Mouse (Mus musculus) limb, embryonic 13.5 days (tissue): ENCODE results near the gene Smarcad1. TPM values are rescaled to one million over a fixed set of nuclear protein-coding genes. Genes with fewer than 3 reads are reported as not detected.
A peak's percentile ranks its signal among the peaks of the same experiment; 100 is the strongest.
"Not testable (repeated sequence)": the region's sequence is repeated elsewhere in the genome, so short reads cannot be mapped to it uniquely, and the experiment has no call there.

ENCODE experiments used
- ATAC-seq: fragments of 200-750 bp; cut with Nextera tagmentation; 2 replicates; pipeline ENCODE4 v1.8.0; 2017; ENCODE audit warnings: low read depth, moderate number of reproducible peaks, moderate TSS enrichment; ENCODE audit not compliant: low FRiP score
- H3K27ac ChIP-seq: fragments of 300-500 bp; sonication (generic); 2 replicates; pipeline ENCODE4 v1.5.1; 2015; ENCODE audit warnings: inconsistent platforms, mild to moderate bottlenecking, moderate library complexity
- H3K27me3 ChIP-seq: fragments of 300-500 bp; sonication (generic); 2 replicates; pipeline ENCODE4 v1.6.1; 2015; ENCODE audit warnings: mild to moderate bottlenecking, inconsistent platforms
- H3K36me3 ChIP-seq: fragments of 300-500 bp; sonication (generic); 2 replicates; pipeline ENCODE4 v1.6.1; 2015; ENCODE audit warnings: inconsistent platforms, mild to moderate bottlenecking, moderate library complexity
- H3K4me1 ChIP-seq: fragments of 300-500 bp; sonication (generic); 2 replicates; pipeline ENCODE4 v1.6.1; 2015; ENCODE audit warnings: inconsistent platforms
- H3K4me2 ChIP-seq: fragments of 300-500 bp; sonication (generic); replicated peaks from 2 replicates; pipeline ENCODE4 v1.6.1; 2015; ENCODE audit warnings: inconsistent platforms, mild to moderate bottlenecking, moderate library complexity
- H3K4me3 ChIP-seq: fragments of 300-500 bp; sonication (generic); 2 replicates; pipeline ENCODE4 v1.5.1; 2015; ENCODE audit warnings: moderate library complexity, mild to moderate bottlenecking, inconsistent platforms
- H3K9ac ChIP-seq: fragments of 300-500 bp; sonication (generic); 2 replicates; pipeline ENCODE4 v1.6.1; 2015; ENCODE audit warnings: mild to moderate bottlenecking, inconsistent platforms
- H3K9me3 ChIP-seq: fragments of 300-500 bp; sonication (generic); 2 replicates; pipeline ENCODE4 v1.6.1; 2016; ENCODE audit warnings: inconsistent platforms
- WGBS: fragments of 180-500 bp; shearing (Covaris S2); methylation state at CpG from one replicate; pipeline ENCODE4 v1.1.7; 2015; 5-methylcytosine and 5-hydroxymethylcytosine counted together
- polyA plus RNA-seq: library from polyadenylated mRNA; unstranded; fragments of >200 nt; fragmentation: Nextera tagmentation; extraction: Ambion mirVana; gene quantifications from 2 replicates; pipeline ENCODE4 v1.2.1, GENCODE M21; 2015

Gene Smarcad1
- polyA plus RNA-seq, 1 experiment from 2014 or later = 79.8 TPM

DNA sequence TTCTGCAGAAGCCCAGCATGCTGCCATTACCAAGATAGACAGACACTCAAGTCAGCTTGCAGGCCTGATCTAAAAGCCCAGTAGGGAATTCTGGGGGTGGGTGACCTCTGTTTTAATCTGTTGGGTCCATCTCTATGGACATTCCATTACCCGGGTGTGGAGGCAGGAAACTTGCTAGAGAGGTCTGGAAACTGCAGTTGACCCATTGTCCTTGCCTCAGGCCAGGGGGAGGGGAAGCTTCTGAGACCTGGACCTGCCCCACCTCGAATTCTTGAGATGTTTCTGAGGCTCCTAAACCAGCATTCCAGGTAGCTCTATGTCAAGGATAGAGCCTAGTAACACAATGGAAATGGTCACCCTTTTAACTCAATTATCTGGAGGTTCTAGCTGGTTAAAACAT lies 17.7 kb upstream of the Smarcad1 start:
- H3K4me2 ChIP-seq = no peak overlapping the region
- H3K27ac ChIP-seq = no peak overlapping the region
- no peak for ATAC-seq
- H3K27me3 ChIP-seq = no peaks in the 10 kb centered on the region
- H3K4me3 ChIP-seq = no peak overlapping the region
- no peaks in the 10 kb centered on the region for H3K4me1 ChIP-seq
- no peaks in the 10 kb centered on the region for H3K36me3 ChIP-seq
- no peaks in the 10 kb centered on the region; the same call in 1 of the 2 replicates for H3K9me3 ChIP-seq
- no peak overlapping the region for H3K9ac ChIP-seq
- 53% methylated on average over 2 of the region's 2 CpGs for WGBS

DNA sequence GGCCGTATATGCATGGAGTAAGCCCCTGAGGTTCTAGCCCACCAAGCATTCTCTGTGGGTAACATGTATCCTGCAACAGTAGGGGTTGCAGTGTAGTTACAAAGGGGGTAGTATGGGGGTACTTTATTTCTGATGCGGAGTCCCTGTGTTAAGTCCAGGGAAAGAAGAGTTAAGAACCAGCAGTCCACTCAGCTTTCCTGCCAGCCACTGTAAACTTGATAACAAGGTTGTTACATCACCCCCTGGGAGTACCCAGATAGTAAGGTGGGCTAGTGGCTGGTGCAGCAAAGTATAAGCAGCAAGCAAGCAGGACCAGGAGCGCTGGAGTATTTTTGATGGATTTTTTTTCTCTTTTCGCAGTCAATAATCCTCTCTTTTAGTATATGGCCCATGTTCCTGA lies 17.3 kb upstream of the Smarcad1 start:
- H3K36me3 ChIP-seq = no peaks in the 10 kb centered on the region

DNA sequence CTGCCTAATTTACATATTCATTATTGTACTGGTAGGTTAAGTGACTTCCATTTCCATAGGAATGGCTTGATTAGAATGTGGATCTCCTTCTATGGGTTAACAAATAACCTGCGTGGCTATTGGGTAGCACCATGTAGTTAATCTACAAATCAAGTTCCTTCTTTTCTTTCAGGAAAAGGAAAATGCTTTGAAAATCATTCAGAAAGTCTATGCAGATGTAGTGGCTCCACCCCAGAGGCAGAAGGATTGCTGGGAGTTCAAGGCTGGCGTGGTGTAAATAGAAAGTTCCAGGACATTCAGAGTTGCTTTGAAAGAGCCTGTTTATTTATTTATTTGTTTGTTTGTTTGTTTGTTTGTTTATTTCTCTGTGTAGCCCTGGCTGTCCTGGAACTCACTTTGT lies 7.7 kb upstream of the Smarcad1 start:
- no peak overlapping the region for H3K9ac ChIP-seq
- ATAC-seq = no peak
- no peaks in the 10 kb centered on the region for H3K27me3 ChIP-seq
- H3K27ac ChIP-seq = no peak overlapping the region
- 92% methylated on average over 2 of the region's 2 CpGs for WGBS
- H3K4me3 ChIP-seq = no peak overlapping the region
- no peak overlapping the region for H3K4me2 ChIP-seq
- H3K36me3 ChIP-seq = no peaks in the 10 kb centered on the region
- H3K4me1 ChIP-seq = no peaks in the 10 kb centered on the region
- H3K9me3 ChIP-seq = no peaks in the 10 kb centered on the region

More for the DNA sequence above, 17.3 kb upstream of the Smarcad1 start:
- H3K4me1 ChIP-seq = no peaks in the 10 kb centered on the region
- no peak for ATAC-seq
- 95% methylated on average over 4 of the region's 4 CpGs for WGBS
- H3K9me3 ChIP-seq = no peaks in the 10 kb centered on the region; the same call in 1 of the 2 replicates
- H3K27me3 ChIP-seq = no peaks in the 10 kb centered on the region
- no peak overlapping the region for H3K4me2 ChIP-seq
- H3K27ac ChIP-seq = no peak overlapping the region
- H3K4me3 ChIP-seq = no peak overlapping the region
- H3K9ac ChIP-seq = no peak overlapping the region

DNA sequence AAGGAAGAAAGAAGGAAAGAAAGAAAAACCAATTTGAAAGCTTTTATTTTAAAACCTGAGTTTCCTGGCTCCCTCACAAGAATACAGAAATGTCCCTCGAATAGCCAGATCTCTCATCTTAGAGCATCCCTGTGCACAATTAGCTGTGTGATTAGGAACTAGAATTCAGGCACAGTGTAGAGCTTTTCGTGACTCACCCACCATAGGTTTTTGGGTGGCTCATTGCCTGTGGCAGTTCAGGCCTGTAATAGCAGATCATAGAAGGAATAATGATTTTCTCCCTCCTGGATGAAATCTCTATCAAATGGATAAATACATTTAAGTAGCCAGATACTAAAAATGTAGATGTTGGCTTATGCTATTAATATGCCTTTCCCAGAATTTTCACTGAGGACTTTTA lies 6.9 kb upstream of the Smarcad1 start:
- ATAC-seq = no peak
- Histone ChIP-seq H3K9me3 (no peaks in the 10 kb centered on the region), H3K4me1 (no peaks in the 10 kb centered on the region), H3K27ac (no peak overlapping the region), H3K4me3 (no peak overlapping the region), H3K9ac (no peak overlapping the region), H3K36me3 (no peaks in the 10 kb centered on the region), H3K27me3 (no peaks in the 10 kb centered on the region), H3K4me2 (no peak overlapping the region)
- 83% methylated on average over 2 of the region's 2 CpGs for WGBS

DNA sequence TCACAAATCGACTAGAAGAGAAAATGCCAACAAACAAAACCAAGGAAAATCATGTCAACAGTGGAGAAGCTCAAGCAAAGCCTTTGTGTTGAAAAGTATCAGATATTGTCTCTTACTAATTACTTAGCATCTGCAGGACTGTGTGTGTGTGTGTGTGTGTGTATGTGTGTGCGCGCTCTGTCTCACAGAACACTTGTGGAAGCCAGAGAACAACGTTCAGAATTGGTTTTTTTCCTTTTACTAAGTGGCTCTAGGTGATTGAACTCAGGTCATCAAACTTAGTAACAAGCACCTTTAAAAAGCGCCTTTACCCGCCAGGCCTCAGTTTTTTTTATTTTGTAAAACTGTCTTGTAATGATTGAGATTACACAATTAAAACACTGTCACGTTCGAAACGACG lies 451 bp upstream of the Smarcad1 start:
- no peak; the same call in 1 of the 2 replicates for ATAC-seq
- peak overlapping the region; percentile 73 for H3K4me2 ChIP-seq
- H3K9ac ChIP-seq = no peak overlapping the region
- peak overlapping the region; percentile 77 for H3K4me3 ChIP-seq
- peaks cover 32% of the 10 kb centered on the region for H3K36me3 ChIP-seq
- H3K27ac ChIP-seq = no peak overlapping the region; the same call in 1 of the 2 replicates
- H3K9me3 ChIP-seq = no peaks in the 10 kb centered on the region
- H3K27me3 ChIP-seq = no peaks in the 10 kb centered on the region
- H3K4me1 ChIP-seq = peaks cover 8% of the 10 kb centered on the region
- WGBS = 41% methylated on average over 10 of the region's 10 CpGs

DNA sequence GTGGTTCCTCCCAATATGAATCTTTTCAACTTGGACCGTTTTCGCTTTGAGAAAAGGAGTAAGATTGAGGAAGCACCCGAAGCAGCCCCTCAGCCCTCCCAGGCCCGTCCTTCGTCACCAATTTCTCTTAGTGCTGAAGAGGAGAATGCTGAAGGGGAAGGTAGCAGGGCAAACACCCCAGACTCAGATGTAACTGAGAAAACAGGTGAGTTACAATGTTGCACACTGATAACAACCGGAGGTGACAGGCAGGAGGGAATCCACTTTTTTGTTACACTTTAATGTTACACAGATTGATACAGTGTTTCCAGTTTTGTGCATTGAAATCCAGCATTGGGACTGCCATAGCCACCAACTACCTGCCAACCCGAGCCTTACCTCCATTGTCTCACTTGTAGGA lies 858 bp downstream of the Smarcad1 start:
- Histone ChIP-seq H3K4me1 (peaks cover 8% of the 10 kb centered on the region), H3K36me3 (peaks cover 38% of the 10 kb centered on the region), H3K9ac (peak overlapping the region; percentile 97), H3K9me3 (no peaks in the 10 kb centered on the region), H3K27me3 (no peaks in the 10 kb centered on the region), H3K4me3 (peak overlapping the region; percentile 77), H3K27ac (peak overlapping the region; percentile 94), H3K4me2 (peak overlapping the region; percentile 73)
- 12% methylated on average over 7 of the region's 7 CpGs for WGBS
- ATAC-seq = peak; percentile 3; the same call in 1 of the 2 replicates

DNA sequence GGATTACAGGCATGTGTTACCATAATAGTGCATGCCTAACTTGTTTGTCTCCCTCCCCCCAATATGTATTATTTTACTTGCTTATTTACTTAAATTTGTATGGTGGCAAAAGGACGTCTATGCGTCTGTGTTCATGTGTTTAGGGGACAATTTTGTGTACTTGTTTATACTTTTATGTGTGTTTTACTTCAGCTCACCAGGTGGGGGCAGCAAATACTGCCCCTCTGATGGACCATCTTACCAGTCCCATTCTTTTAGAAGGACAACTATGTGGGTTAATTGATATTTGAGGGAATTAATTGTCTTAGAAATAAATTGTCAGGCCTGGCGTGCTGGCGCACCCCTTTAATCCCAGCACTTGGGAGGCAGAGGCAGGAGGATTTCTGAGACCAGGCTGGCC lies 6.7 kb downstream of the Smarcad1 start:
- Histone ChIP-seq H3K4me2 (no peak overlapping the region), H3K4me3 (no peak overlapping the region), H3K4me1 (no peaks in the 10 kb centered on the region), H3K27ac (no peak overlapping the region), H3K36me3 (peaks cover 85% of the 10 kb centered on the region), H3K9ac (no peak overlapping the region), H3K27me3 (no peaks in the 10 kb centered on the region), H3K9me3 (no peaks in the 10 kb centered on the region)
- 94% methylated on average over 4 of the region's 4 CpGs for WGBS
- ATAC-seq = no peak

DNA sequence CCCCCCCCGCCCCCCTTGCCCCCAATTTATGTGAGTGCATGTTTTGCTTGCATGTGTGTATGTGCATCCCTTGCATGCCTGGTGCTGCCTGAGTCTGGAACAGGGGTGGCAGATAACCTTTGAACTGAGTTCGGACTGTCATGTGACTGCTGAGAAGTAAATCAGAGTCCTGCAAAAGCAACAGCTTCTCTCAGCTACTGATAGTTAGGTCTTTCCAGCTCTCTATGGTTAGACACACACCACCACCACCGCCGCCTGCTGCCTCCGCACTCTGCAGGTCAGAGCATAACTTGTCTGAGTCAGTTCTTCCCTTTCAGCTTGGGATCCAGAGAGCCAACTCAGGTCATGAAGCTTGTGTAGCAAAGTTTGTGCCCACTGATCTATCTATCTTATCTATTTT lies 14.2 kb downstream of the Smarcad1 start:
- no peak overlapping the region for H3K4me3 ChIP-seq
- H3K36me3 ChIP-seq = peaks cover 73% of the 10 kb centered on the region
- no peaks in the 10 kb centered on the region for H3K27me3 ChIP-seq
- H3K4me2 ChIP-seq = no peak overlapping the region
- no peak for ATAC-seq
- no peaks in the 10 kb centered on the region for H3K4me1 ChIP-seq
- no peak overlapping the region for H3K9ac ChIP-seq
- WGBS = 94% methylated on average over 5 of the region's 5 CpGs
- H3K27ac ChIP-seq = no peak overlapping the region
- no peaks in the 10 kb centered on the region for H3K9me3 ChIP-seq

DNA sequence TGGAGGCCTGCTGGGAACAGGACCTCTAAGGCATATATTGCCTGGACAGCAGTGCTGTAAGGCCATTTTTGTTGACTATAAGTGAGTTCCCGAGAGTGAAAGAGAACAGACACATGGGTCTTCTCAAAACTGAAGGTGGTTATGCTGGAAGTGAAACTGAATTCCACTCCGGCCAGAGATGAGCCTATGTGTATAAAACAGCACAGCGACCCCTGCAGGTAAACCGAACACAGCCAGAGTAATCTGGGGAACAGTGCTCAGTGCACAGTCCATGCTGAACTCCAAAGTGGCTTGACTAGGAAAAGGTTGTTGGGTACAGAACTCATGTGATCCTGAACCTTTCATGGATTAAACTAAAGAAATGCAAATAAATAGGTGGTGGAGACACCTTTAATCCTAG lies 14.8 kb downstream of the Smarcad1 start:
- H3K4me2 ChIP-seq, H3K4me3 ChIP-seq, ATAC-seq, H3K9ac ChIP-seq, H3K27me3 ChIP-seq, H3K27ac ChIP-seq, H3K4me1 ChIP-seq, H3K9me3 ChIP-seq: not testable (repeated sequence)
- 86% methylated on average over 4 of the region's 4 CpGs for WGBS
- peaks cover 73% of the 10 kb centered on the region for H3K36me3 ChIP-seq

DNA sequence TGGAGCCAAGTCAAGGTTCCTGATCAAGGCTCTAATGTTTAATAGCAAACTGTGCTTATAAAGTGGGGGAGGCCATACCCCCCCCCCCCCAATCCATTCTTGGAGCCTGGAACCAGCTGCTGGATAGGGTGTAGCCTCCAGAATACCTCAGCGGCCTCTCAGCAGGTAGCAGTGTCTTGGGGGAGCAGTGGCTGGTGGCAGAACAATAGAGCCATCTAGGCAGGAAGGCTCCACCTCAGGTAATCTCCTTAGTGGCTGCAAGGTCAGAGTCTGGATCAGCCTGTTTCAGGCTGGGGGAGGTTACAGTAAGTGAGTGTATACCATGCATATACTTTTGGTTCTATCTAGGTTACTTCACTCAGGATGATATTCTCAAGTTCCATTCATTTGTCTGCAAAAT lies 18.7 kb downstream of the Smarcad1 start:
- H3K27ac ChIP-seq = no peak overlapping the region
- H3K4me2 ChIP-seq = no peak overlapping the region
- no peaks in the 10 kb centered on the region for H3K4me1 ChIP-seq
- peaks cover 73% of the 10 kb centered on the region for H3K36me3 ChIP-seq
- no peak overlapping the region for H3K9ac ChIP-seq
- WGBS = 72% methylated on average over 1 of the region's 1 CpGs
- no peaks in the 10 kb centered on the region for H3K9me3 ChIP-seq
- no peak overlapping the region for H3K4me3 ChIP-seq
- no peaks in the 10 kb centered on the region for H3K27me3 ChIP-seq
- ATAC-seq = no peak

DNA sequence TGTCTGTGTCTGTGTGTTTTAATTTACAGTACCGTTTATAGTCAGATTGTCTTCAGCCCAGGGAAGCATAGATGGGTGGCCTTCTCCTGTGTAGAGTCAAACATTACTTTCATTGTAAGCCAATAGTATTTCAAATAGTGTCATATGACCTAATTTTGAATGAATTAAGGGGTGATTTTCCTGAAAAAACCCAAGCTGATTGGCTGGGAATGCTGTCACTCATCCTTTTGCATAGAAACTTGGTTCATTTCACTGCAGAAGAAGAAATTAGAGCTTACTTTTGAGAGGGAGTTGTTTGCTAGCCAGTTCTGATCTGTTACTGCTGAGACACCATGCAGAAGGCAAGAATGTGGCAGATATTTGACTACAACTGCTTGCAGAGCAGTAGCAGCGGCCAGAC lies 32.8 kb downstream of the Smarcad1 start:
- no peak for ATAC-seq
- Histone ChIP-seq H3K4me3 (no peak overlapping the region), H3K9me3 (no peaks in the 10 kb centered on the region), H3K36me3 (peaks cover 69% of the 10 kb centered on the region), H3K27me3 (no peaks in the 10 kb centered on the region), H3K9ac (no peak overlapping the region), H3K27ac (no peak overlapping the region), H3K4me1 (no peaks in the 10 kb centered on the region; the same call in 1 of the 2 replicates), H3K4me2 (0 out of 2 replicates have a peak overlapping the region, but pooled peaks have one; percentile 4)
- WGBS = 84% methylated on average over 2 of the region's 2 CpGs

DNA sequence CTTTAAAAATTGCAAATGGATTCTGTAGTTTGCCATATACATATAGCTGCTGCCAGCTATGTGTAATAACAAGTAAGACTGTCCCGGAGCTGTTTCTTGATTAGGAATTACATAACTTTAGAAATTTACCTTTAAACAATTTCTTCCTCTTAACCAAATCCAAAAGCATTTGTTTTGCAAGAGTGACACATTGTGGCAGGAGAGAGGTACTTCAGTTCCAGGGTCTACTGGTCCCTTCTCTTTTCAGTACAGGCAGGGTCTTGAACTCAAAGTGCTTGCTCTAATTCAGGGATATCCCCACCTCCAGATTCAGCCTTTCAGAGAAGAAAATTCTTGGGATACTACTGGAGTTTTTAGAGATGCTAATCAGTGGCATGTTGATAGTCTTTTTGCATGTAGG lies 36.8 kb downstream of the Smarcad1 start:
- 90% methylated on average over 1 of the region's 1 CpGs for WGBS
- Histone ChIP-seq H3K27ac (no peak overlapping the region), H3K9me3 (no peaks in the 10 kb centered on the region), H3K4me3 (no peak overlapping the region), H3K36me3 (peaks cover 48% of the 10 kb centered on the region), H3K9ac (no peak overlapping the region), H3K27me3 (no peaks in the 10 kb centered on the region), H3K4me1 (no peaks in the 10 kb centered on the region; the same call in 1 of the 2 replicates), H3K4me2 (no peak overlapping the region)
- no peak for ATAC-seq

DNA sequence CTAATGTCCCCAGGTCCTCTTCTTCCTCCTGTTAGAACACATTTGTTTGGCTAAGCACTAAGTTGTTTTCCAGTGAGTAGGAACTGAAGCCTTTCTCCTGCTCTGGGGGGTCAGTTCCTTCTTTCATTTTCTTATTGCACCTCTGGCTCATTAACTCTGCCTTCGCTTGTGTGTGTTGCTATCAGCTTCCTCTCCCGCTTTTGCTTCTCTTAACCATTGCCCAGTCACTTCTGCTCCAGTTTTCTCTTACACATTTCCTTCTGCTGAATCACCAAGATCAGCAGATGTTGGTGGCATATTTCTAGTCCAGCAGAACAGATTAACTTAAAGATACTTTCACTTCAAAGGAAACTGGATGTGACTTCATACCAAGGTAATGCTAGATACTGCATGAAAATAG lies 72.5 kb downstream of the Smarcad1 start:
- Histone ChIP-seq H3K27me3 (no peaks in the 10 kb centered on the region), H3K27ac (no peak overlapping the region), H3K9me3 (no peaks in the 10 kb centered on the region), H3K4me1 (no peaks in the 10 kb centered on the region), H3K36me3 (peaks cover 61% of the 10 kb centered on the region), H3K9ac (no peak overlapping the region), H3K4me3 (no peak overlapping the region), H3K4me2 (no peak overlapping the region)
- WGBS = 93% methylated on average over 2 of the region's 2 CpGs
- no peak for ATAC-seq
